Mouse (Mus musculus): ENCODE data around the gene Ccdc9. TPM values are rescaled to one million over a fixed set of nuclear protein-coding genes. Genes with fewer than 3 reads are reported as not detected.

Gene Ccdc9
- 18.2 and 19.2 TPM in 2 replicates for polyA plus RNA-seq (2014; fragmentation: Nextera tagmentation; extraction: Ambion mirVana)

GRCm38 (mm10) chr7:16286026-16286961 is at the start of gene Ccdc9:
Gene Ccdc9 (minus strand): TSS chr7:16286795.
- ATAC-seq (ENCODE audit: low FRiP score) (peak; percentile 93), DNase-seq (ENCODE audit: low spot score) (peak; percentile 99)
- peak within 1 kb of the TSS; percentile 73 for H3K9ac ChIP-seq (ENCODE audit: low read depth, low read length)

GRCm38 (mm10) chr7:16329146-16329545 is 42.6 kb upstream of the Ccdc9 start:
- no peaks in the 10 kb centered on the region for H3K9me3 ChIP-seq (ENCODE audit: control insufficient read depth, low read length)
- no peak overlapping the region for H3K27ac ChIP-seq (ENCODE audit: low read depth, low read length)
- no peak overlapping the region for H3K4me3 ChIP-seq (ENCODE audit: low read depth, low read length)
- no peaks in the 10 kb centered on the region for H3K27me3 ChIP-seq (ENCODE audit: control insufficient read depth, insufficient read depth, low read length)
- H3K36me3 ChIP-seq (ENCODE audit: control insufficient read depth, insufficient read depth, low read length), result peaks cover 9% of the 10 kb centered on the region
- WGBS, result 94% methylated on average over 3 of the region's 3 CpGs
- no peak overlapping the region for H3K9ac ChIP-seq (ENCODE audit: low read depth, low read length)
- H3K4me1 ChIP-seq (replicated peaks; ENCODE audit: control insufficient read depth, insufficient read depth, low read length), result no peaks in the 10 kb centered on the region
- DNase-seq (ENCODE audit: low spot score) (no peak), ATAC-seq (ENCODE audit: low FRiP score) (no peak)
- H3K4me2 ChIP-seq (replicated peaks; ENCODE audit: low read depth, low read length), result no peak overlapping the region

More at GRCm38 (mm10) chr7:16286026-16286961, at the start of gene Ccdc9:
- Histone ChIP-seq H3K36me3 (ENCODE audit: control insufficient read depth, insufficient read depth, low read length) (0 out of 2 replicates have a peak, but pooled peaks cover 4% of the 10 kb centered on the region), H3K4me3 (ENCODE audit: low read depth, low read length) (peak within 1 kb of the TSS; percentile 72), H3K9me3 (ENCODE audit: control insufficient read depth, low read length) (no peaks in the 10 kb centered on the region), H3K4me2 (replicated peaks; ENCODE audit: low read depth, low read length) (peak within 1 kb of the TSS; percentile 51), H3K27me3 (ENCODE audit: control insufficient read depth, insufficient read depth, low read length) (no peaks in the 10 kb centered on the region), H3K4me1 (replicated peaks; ENCODE audit: control insufficient read depth, insufficient read depth, low read length) (no peaks in the 10 kb centered on the region; the same call in 1 of the 2 replicates), H3K27ac (ENCODE audit: low read depth, low read length) (peak within 1 kb of the TSS; percentile 91)
- under 1% methylated on average over 59 of the region's 70 CpGs for WGBS

GRCm38 (mm10) chr7:16326607-16326971 is 40.0 kb upstream of the Ccdc9 start:
- no peak overlapping the region for H3K9ac ChIP-seq (ENCODE audit: low read depth, low read length)
- no peaks in the 10 kb centered on the region for H3K27me3 ChIP-seq (ENCODE audit: control insufficient read depth, insufficient read depth, low read length)
- peaks cover 5% of the 10 kb centered on the region; the same call in 1 of the 2 replicates for H3K36me3 ChIP-seq (ENCODE audit: control insufficient read depth, insufficient read depth, low read length)
- no peaks in the 10 kb centered on the region for H3K9me3 ChIP-seq (ENCODE audit: control insufficient read depth, low read length)
- H3K4me1 ChIP-seq (replicated peaks; ENCODE audit: control insufficient read depth, insufficient read depth, low read length), result no peaks in the 10 kb centered on the region
- H3K4me3 ChIP-seq (ENCODE audit: low read depth, low read length), result no peak overlapping the region
- H3K27ac ChIP-seq (ENCODE audit: low read depth, low read length), result no peak overlapping the region
- no peak overlapping the region for H3K4me2 ChIP-seq (replicated peaks; ENCODE audit: low read depth, low read length)
- WGBS, result 94% methylated on average over 2 of the region's 2 CpGs
- no peak for ATAC-seq (ENCODE audit: low FRiP score)
- DNase-seq (ENCODE audit: low spot score), result no peak

- peak; percentile 56; the same call in 1 of the 2 replicates for ATAC-seq (ENCODE audit: low FRiP score)
- WGBS, result 27% methylated on average over 8 of the region's 8 CpGs
- H3K27ac ChIP-seq (ENCODE audit: low read depth, low read length), result peak overlapping the region; percentile 47; the same call in 1 of the 2 replicates
Measured at GRCm38 (mm10) chr7:16325920-16326606, 39.5 kb upstream of the Ccdc9 start.

GRCm38 (mm10) chr7:16324661-16325060 is 38.1 kb upstream of the Ccdc9 start:
- Histone ChIP-seq H3K4me1 (replicated peaks; ENCODE audit: control insufficient read depth, insufficient read depth, low read length) (no peaks in the 10 kb centered on the region), H3K27me3 (ENCODE audit: control insufficient read depth, insufficient read depth, low read length) (no peaks in the 10 kb centered on the region), H3K36me3 (ENCODE audit: control insufficient read depth, insufficient read depth, low read length) (peaks cover 5% of the 10 kb centered on the region; the same call in 1 of the 2 replicates), H3K27ac (ENCODE audit: low read depth, low read length) (no peak overlapping the region), H3K4me3 (ENCODE audit: low read depth, low read length) (no peak overlapping the region), H3K4me2 (replicated peaks; ENCODE audit: low read depth, low read length) (no peak overlapping the region), H3K9me3 (ENCODE audit: control insufficient read depth, low read length) (no peaks in the 10 kb centered on the region), H3K9ac (ENCODE audit: low read depth, low read length) (no peak overlapping the region)
- no peak for ATAC-seq (ENCODE audit: low FRiP score)
- no peak for DNase-seq (ENCODE audit: low spot score)
- WGBS, result 90% methylated on average over 7 of the region's 7 CpGs

More at GRCm38 (mm10) chr7:16325920-16326606, 39.5 kb upstream of the Ccdc9 start:
- no peak overlapping the region for H3K9ac ChIP-seq (ENCODE audit: low read depth, low read length)
- H3K4me3 ChIP-seq (ENCODE audit: low read depth, low read length), result no peak overlapping the region
- no peaks in the 10 kb centered on the region for H3K27me3 ChIP-seq (ENCODE audit: control insufficient read depth, insufficient read depth, low read length)
- H3K9me3 ChIP-seq (ENCODE audit: control insufficient read depth, low read length), result no peaks in the 10 kb centered on the region
- no peak overlapping the region for H3K4me2 ChIP-seq (replicated peaks; ENCODE audit: low read depth, low read length)
- H3K4me1 ChIP-seq (replicated peaks; ENCODE audit: control insufficient read depth, insufficient read depth, low read length), result no peaks in the 10 kb centered on the region
- peak; percentile 81 for DNase-seq (ENCODE audit: low spot score)
- H3K36me3 ChIP-seq (ENCODE audit: control insufficient read depth, insufficient read depth, low read length), result peaks cover 5% of the 10 kb centered on the region; the same call in 1 of the 2 replicates

GRCm38 (mm10) chr7:16320479-16320878 is 33.9 kb upstream of the Ccdc9 start:
- 87% methylated on average over 6 of the region's 6 CpGs for WGBS
- H3K27ac ChIP-seq (ENCODE audit: low read depth, low read length), result no peak overlapping the region
- no peak for ATAC-seq (ENCODE audit: low FRiP score)

GRCm38 (mm10) chr7:16319216-16319615 is 32.6 kb upstream of the Ccdc9 start:
- DNase-seq (ENCODE audit: low spot score), result no peak
- Histone ChIP-seq H3K4me3 (ENCODE audit: low read depth, low read length) (no peak overlapping the region), H3K4me2 (replicated peaks; ENCODE audit: low read depth, low read length) (no peak overlapping the region), H3K9me3 (ENCODE audit: control insufficient read depth, low read length) (no peaks in the 10 kb centered on the region), H3K27ac (ENCODE audit: low read depth, low read length) (no peak overlapping the region), H3K36me3 (ENCODE audit: control insufficient read depth, insufficient read depth, low read length) (no peaks in the 10 kb centered on the region), H3K4me1 (replicated peaks; ENCODE audit: control insufficient read depth, insufficient read depth, low read length) (no peaks in the 10 kb centered on the region), H3K9ac (ENCODE audit: low read depth, low read length) (no peak overlapping the region), H3K27me3 (ENCODE audit: control insufficient read depth, insufficient read depth, low read length) (no peaks in the 10 kb centered on the region)
- ATAC-seq (ENCODE audit: low FRiP score), result no peak
- 91% methylated on average over 4 of the region's 4 CpGs for WGBS

More at GRCm38 (mm10) chr7:16320479-16320878, 33.9 kb upstream of the Ccdc9 start:
- no peak overlapping the region for H3K9ac ChIP-seq (ENCODE audit: low read depth, low read length)
- no peak overlapping the region for H3K4me3 ChIP-seq (ENCODE audit: low read depth, low read length)
- H3K27me3 ChIP-seq (ENCODE audit: control insufficient read depth, insufficient read depth, low read length), result no peaks in the 10 kb centered on the region
- no peak for DNase-seq (ENCODE audit: low spot score)
- H3K4me2 ChIP-seq (replicated peaks; ENCODE audit: low read depth, low read length), result no peak overlapping the region
- no peaks in the 10 kb centered on the region for H3K36me3 ChIP-seq (ENCODE audit: control insufficient read depth, insufficient read depth, low read length)
- no peaks in the 10 kb centered on the region for H3K4me1 ChIP-seq (replicated peaks; ENCODE audit: control insufficient read depth, insufficient read depth, low read length)
- H3K9me3 ChIP-seq (ENCODE audit: control insufficient read depth, low read length), result no peaks in the 10 kb centered on the region

GRCm38 (mm10) chr7:16317094-16317493 is 30.5 kb upstream of the Ccdc9 start:
- 81% methylated on average over 14 of the region's 14 CpGs for WGBS
- no peak for DNase-seq (ENCODE audit: low spot score)

More at GRCm38 (mm10) chr7:16317094-16317493, 30.5 kb upstream of the Ccdc9 start:
- no peak overlapping the region for H3K9ac ChIP-seq (ENCODE audit: low read depth, low read length)
- H3K27me3 ChIP-seq (ENCODE audit: control insufficient read depth, insufficient read depth, low read length), result no peaks in the 10 kb centered on the region
- ATAC-seq (ENCODE audit: low FRiP score), result no peak
- no peak overlapping the region for H3K4me3 ChIP-seq (ENCODE audit: low read depth, low read length)
- H3K36me3 ChIP-seq (ENCODE audit: control insufficient read depth, insufficient read depth, low read length), result no peaks in the 10 kb centered on the region
- no peak overlapping the region for H3K4me2 ChIP-seq (replicated peaks; ENCODE audit: low read depth, low read length)
- H3K9me3 ChIP-seq (ENCODE audit: control insufficient read depth, low read length), result no peaks in the 10 kb centered on the region
- peaks cover 6% of the 10 kb centered on the region; the same call in 1 of the 2 replicates for H3K4me1 ChIP-seq (replicated peaks; ENCODE audit: control insufficient read depth, insufficient read depth, low read length)
- no peak overlapping the region for H3K27ac ChIP-seq (ENCODE audit: low read depth, low read length)

Data from hindbrain, embryonic 11.5 days (tissue).